Mouse (Mus musculus) kidney, embryonic 14.5 days (tissue): ENCODE results near the gene Tmem231. TPM values are rescaled to one million over a fixed set of nuclear protein-coding genes. Genes with fewer than 3 reads are reported as not detected.

Experiments
- ATAC-seq: fragments of 200-750 bp; cut with Nextera tagmentation; 2 replicates; pipeline ENCODE4 v1.8.0; 2017; ENCODE audit warnings: moderate number of reproducible peaks, mild to moderate bottlenecking, moderate TSS enrichment, moderate library complexity; ENCODE audit not compliant: low FRiP score, low TSS enrichment
- H3K27ac ChIP-seq: fragments of 300-500 bp; sonication (generic); 2 replicates; pipeline ENCODE4 v1.5.1; 2014; ENCODE audit warnings: low read depth, mild to moderate bottlenecking, low read length, moderate library complexity, mixed read lengths
- H3K27me3 ChIP-seq: fragments of 300-500 bp; sonication (generic); 2 replicates; pipeline ENCODE4 v1.6.1; 2014; ENCODE audit warnings: mild to moderate bottlenecking, low read length; ENCODE audit not compliant: control insufficient read depth, insufficient read depth
- H3K36me3 ChIP-seq: fragments of 300-500 bp; sonication (generic); 2 replicates; pipeline ENCODE4 v1.6.1; 2014; ENCODE audit warnings: low read length, mixed read lengths; ENCODE audit not compliant: control insufficient read depth, insufficient read depth
- H3K4me1 ChIP-seq: fragments of 300-500 bp; sonication (generic); 2 replicates; pipeline ENCODE4 v1.6.1; 2014; ENCODE audit warnings: low read length, mixed read lengths; ENCODE audit not compliant: control insufficient read depth, insufficient read depth
- H3K4me2 ChIP-seq: fragments of 300-500 bp; sonication (generic); replicated peaks from 2 replicates; pipeline ENCODE4 v1.6.1; 2014; ENCODE audit warnings: low read depth, mild to moderate bottlenecking, low read length
- H3K4me3 ChIP-seq: fragments of 300-500 bp; sonication (generic); 2 replicates; pipeline ENCODE4 v1.5.1; 2014; ENCODE audit warnings: mild to moderate bottlenecking, low read length
- H3K9ac ChIP-seq: fragments of 300-500 bp; sonication (generic); 2 replicates; pipeline ENCODE4 v1.6.1; 2014; ENCODE audit warnings: low read depth, mild to moderate bottlenecking, low read length, moderate library complexity
- H3K9me3 ChIP-seq: fragments of 300-500 bp; sonication (generic); 2 replicates; pipeline ENCODE4 v1.6.1; 2016; ENCODE audit warnings: low read length; ENCODE audit not compliant: control insufficient read depth
- WGBS: fragments of 180-500 bp; shearing (Covaris S2); extraction: QIAGEN DNeasy Blood & Tissue Kit; methylation state at CpG from one replicate; pipeline ENCODE4 v1.1.7; 2014; 5-methylcytosine and 5-hydroxymethylcytosine counted together
- polyA plus RNA-seq: library from polyadenylated mRNA; unstranded; fragments of >200 nt; fragmentation: Nextera tagmentation; extraction: Ambion mirVana; gene quantifications from 2 replicates; pipeline ENCODE4 v1.2.1, GENCODE M21; 2014

Gene Tmem231
- polyA plus RNA-seq, 1 experiment from 2014 or later, result 18.7 TPM

GRCm38 (mm10) chr8:111883615-111884014, 50.1 kb downstream of the Tmem231 start:
- H3K4me1 ChIP-seq, result 0 out of 2 replicates have a peak, but pooled peaks cover 5% of the 10 kb centered on the region
- no peaks in the 10 kb centered on the region for H3K27me3 ChIP-seq
- H3K4me3 ChIP-seq, result no peak overlapping the region
- H3K9ac ChIP-seq, result no peak overlapping the region
- 90% methylated on average over 4 of the region's 4 CpGs for WGBS
- no peaks in the 10 kb centered on the region for H3K36me3 ChIP-seq
- no peak overlapping the region for H3K4me2 ChIP-seq
- no peak overlapping the region for H3K27ac ChIP-seq
- ATAC-seq, result no peak
- H3K9me3 ChIP-seq, result no peaks in the 10 kb centered on the region

DNA sequence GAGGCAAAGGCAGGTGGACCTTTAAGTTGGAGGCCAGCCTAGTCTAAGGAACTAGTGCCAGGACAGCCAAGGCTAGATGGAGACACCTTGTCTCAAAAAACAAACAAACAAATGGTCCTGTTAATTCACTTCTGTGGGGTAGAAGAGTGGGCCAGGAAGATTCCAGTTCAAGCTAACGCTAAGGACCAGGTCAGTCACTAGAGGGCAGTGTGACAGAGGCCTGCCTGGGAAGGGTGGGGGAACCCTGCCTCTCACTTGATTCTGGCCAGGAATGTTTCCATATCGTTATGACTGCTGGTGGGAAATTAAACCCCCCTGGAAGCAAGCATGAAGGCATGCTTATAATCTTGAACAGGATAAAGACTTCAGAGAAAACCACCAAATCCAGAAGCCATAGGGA, 52.1 kb downstream of the Tmem231 start:
- 0 out of 2 replicates have a peak, but pooled peaks have one; percentile 48 for ATAC-seq
- no peaks in the 10 kb centered on the region for H3K9me3 ChIP-seq

DNA sequence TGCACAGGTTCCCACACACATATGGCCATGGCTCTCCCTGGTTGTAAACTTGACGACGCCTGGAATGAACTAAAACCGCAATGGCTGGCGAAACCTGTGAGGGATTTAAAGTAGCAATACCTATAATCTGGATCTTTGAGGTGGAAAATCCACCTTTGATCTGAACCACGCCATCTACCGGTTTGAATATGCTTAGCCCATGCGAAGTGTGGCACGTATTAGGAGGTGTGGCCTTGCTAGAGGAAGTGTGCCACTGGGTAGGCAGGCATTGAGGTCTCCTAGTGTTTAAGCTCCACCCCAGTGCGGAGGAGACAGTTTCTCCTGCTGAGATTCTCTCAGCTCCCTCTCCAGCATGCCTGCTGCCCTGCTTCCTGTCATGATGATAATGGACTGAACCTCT, 56.0 kb downstream of the Tmem231 start:
- H3K4me3 ChIP-seq, result no peak overlapping the region
- H3K36me3 ChIP-seq, result no peaks in the 10 kb centered on the region
- no peak overlapping the region for H3K9ac ChIP-seq
- no peak for ATAC-seq
- 70% methylated on average over 9 of the region's 9 CpGs for WGBS
- H3K9me3 ChIP-seq, result no peaks in the 10 kb centered on the region
- H3K27me3 ChIP-seq, result no peaks in the 10 kb centered on the region
- no peak overlapping the region for H3K27ac ChIP-seq
- H3K4me2 ChIP-seq, result no peak overlapping the region
- no peaks in the 10 kb centered on the region for H3K4me1 ChIP-seq

More for the DNA sequence above, 52.1 kb downstream of the Tmem231 start:
- WGBS, result 2% methylated on average over 2 of the region's 2 CpGs
- Histone ChIP-seq H3K4me1 (no peaks in the 10 kb centered on the region), H3K4me3 (no peak overlapping the region), H3K4me2 (no peak overlapping the region), H3K36me3 (no peaks in the 10 kb centered on the region), H3K27ac (no peak overlapping the region), H3K27me3 (no peaks in the 10 kb centered on the region), H3K9ac (no peak overlapping the region)

GRCm38 (mm10) chr8:111876355-111876948, 57.2 kb downstream of the Tmem231 start, which contains the start of gene Tmem170:
TSS of gene Tmem170 (minus strand) at chr8:111876750.
- Histone ChIP-seq H3K9ac (peak within 1 kb of the TSS; percentile 76), H3K4me1 (no peaks in the 10 kb centered on the region), H3K36me3 (no peaks in the 10 kb centered on the region), H3K4me2 (peak within 1 kb of the TSS; percentile 54), H3K27ac (peak within 1 kb of the TSS; percentile 79), H3K4me3 (peak within 1 kb of the TSS; percentile 76), H3K9me3 (no peaks in the 10 kb centered on the region), H3K27me3 (no peaks in the 10 kb centered on the region)
- under 1% methylated on average over 53 of the region's 53 CpGs for whole genome bisulfite sequencing
- peak; percentile 99 for ATAC-seq

DNA sequence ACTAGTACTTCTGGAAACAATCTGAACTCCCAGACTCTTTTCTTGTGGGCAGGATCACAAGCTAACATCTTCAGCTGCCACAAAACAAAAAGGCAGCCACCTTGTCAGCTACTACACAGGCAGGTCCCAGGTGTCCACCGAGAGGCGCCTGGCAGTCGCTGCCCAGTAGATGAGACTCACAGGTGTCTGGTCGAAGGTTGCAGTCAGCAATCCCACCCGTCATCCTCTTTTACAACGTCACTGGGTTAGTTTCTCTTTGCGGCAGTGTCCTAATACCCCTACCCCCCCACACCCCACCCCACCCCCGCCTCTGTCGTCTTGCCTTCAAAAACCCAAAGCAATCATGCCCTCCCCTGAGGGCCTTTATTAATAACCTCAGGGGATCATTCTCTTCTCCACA, 57.9 kb downstream of the Tmem231 start:
- Histone ChIP-seq H3K27ac (no peak overlapping the region), H3K4me1 (no peaks in the 10 kb centered on the region), H3K9me3 (no peaks in the 10 kb centered on the region), H3K4me2 (peak overlapping the region; percentile 54), H3K9ac (peak overlapping the region; percentile 76; the same call in 1 of the 2 replicates), H3K27me3 (no peaks in the 10 kb centered on the region), H3K4me3 (peak overlapping the region; percentile 76), H3K36me3 (no peaks in the 10 kb centered on the region)
- no peak for ATAC-seq
- 12% methylated on average over 9 of the region's 9 CpGs for whole genome bisulfite sequencing

- no peak for ATAC-seq
- 88% methylated on average over 3 of the region's 3 CpGs for WGBS
Observed at GRCm38 (mm10) chr8:111871278-111871677, 62.4 kb downstream of the Tmem231 start.

DNA sequence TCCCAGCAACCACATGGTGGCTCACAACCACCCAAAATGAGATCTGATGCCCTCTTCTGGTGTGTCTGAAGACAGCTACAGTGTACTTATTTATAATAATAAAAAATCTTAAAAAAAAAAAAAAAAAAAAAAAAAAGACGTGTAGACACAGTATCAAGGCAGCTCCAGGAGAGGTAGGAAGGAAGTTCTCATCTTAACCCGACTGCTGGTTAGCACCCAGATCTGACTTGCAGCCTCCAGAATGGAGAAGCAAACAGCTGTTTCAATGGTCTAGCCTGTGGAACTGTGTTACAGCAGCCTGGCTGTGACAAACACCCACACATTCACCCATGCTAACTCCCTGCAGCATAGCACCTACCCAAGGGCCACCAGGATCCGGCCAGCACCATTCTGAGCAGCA, 63.3 kb downstream of the Tmem231 start:
- no peak overlapping the region for H3K4me2 ChIP-seq
- H3K9me3 ChIP-seq, result no peaks in the 10 kb centered on the region
- 87% methylated on average over 3 of the region's 3 CpGs for WGBS
- ATAC-seq, result no peak
- no peaks in the 10 kb centered on the region; the same call in 1 of the 2 replicates for H3K36me3 ChIP-seq
- no peak overlapping the region for H3K9ac ChIP-seq
- no peaks in the 10 kb centered on the region for H3K27me3 ChIP-seq
- H3K4me3 ChIP-seq, result no peak overlapping the region
- H3K27ac ChIP-seq, result no peak overlapping the region
- no peaks in the 10 kb centered on the region for H3K4me1 ChIP-seq

More at GRCm38 (mm10) chr8:111871278-111871677, 62.4 kb downstream of the Tmem231 start:
- Histone ChIP-seq H3K4me1 (no peaks in the 10 kb centered on the region), H3K9ac (no peak overlapping the region), H3K27ac (no peak overlapping the region), H3K4me3 (no peak overlapping the region), H3K27me3 (no peaks in the 10 kb centered on the region), H3K36me3 (no peaks in the 10 kb centered on the region; the same call in 1 of the 2 replicates), H3K9me3 (no peaks in the 10 kb centered on the region), H3K4me2 (no peak overlapping the region)

DNA sequence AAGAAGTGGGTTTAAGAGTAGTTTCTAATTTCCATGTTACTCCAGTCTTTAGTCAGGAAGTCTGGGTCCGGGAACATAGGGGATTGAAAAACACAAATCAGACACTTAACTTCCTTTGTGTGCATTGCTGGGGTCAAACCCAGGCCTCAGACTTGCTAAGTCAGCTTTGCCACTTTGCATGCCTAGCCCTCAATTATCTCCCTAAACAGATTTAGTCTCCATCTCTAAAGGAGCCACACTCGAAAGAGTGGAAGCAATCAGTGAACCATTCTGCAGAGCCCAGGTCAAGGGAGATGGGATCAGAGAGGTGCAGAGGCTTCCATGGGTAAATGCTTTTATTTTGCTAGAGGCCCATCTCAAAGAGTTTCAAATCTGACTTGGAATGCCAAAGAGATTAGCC, 65.0 kb downstream of the Tmem231 start:
- Histone ChIP-seq H3K9ac (no peak overlapping the region), H3K36me3 (no peaks in the 10 kb centered on the region; the same call in 1 of the 2 replicates), H3K4me1 (no peaks in the 10 kb centered on the region), H3K27ac (peak overlapping the region; percentile 24; the same call in 1 of the 2 replicates), H3K4me3 (no peak overlapping the region), H3K4me2 (no peak overlapping the region), H3K27me3 (no peaks in the 10 kb centered on the region), H3K9me3 (no peaks in the 10 kb centered on the region)
- ATAC-seq, result no peak
- WGBS, result 35% methylated on average over 2 of the region's 2 CpGs

DNA sequence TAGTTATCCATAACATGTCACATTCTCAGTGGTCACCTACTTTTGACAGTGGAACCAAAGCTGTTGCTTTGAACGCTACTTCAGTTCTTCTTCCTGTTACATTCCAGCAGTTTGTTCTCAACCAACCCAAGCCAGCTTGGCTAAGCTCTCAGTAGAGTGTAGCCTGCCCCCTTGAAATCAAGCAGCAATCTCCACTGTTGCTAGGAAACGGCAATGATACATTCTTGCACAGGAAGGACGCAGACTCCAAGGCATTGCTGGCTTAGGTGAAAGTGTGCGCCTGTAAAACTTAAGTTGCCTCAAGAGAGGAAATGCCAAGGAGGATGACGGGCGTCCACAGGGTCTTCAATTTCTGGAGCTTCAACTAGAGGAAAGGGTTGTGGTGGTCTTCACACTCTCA, 67.8 kb downstream of the Tmem231 start:
- WGBS, result 84% methylated on average over 6 of the region's 6 CpGs
- ATAC-seq, result no peak
- H3K4me3 ChIP-seq, result no peak overlapping the region
- H3K27ac ChIP-seq, result no peak overlapping the region
- no peaks in the 10 kb centered on the region for H3K9me3 ChIP-seq
- H3K27me3 ChIP-seq, result no peaks in the 10 kb centered on the region
- H3K9ac ChIP-seq, result no peak overlapping the region
- H3K4me2 ChIP-seq, result no peak overlapping the region
- H3K36me3 ChIP-seq, result no peaks in the 10 kb centered on the region; the same call in 1 of the 2 replicates
- no peaks in the 10 kb centered on the region for H3K4me1 ChIP-seq
